Mouse (Mus musculus) stomach, embryonic 15.5 days (tissue): ENCODE results near the gene Adgrf5. TPM values are rescaled to one million over a fixed set of nuclear protein-coding genes. Genes with fewer than 3 reads are reported as not detected.
"Not testable (repeated sequence)": the region's sequence is repeated elsewhere in the genome, so short reads cannot be mapped to it uniquely, and the experiment has no call there.

Experiments used
- ATAC-seq: fragments of 200-750 bp; cut with Nextera tagmentation; 2 replicates; pipeline ENCODE4 v1.8.0; 2017; ENCODE audit warnings: low read depth, moderate number of reproducible peaks, moderate TSS enrichment; ENCODE audit not compliant: insufficient read depth, low FRiP score
- H3K27ac ChIP-seq: fragments of 300-500 bp; sonication (generic); 2 replicates; pipeline ENCODE4 v1.5.1; 2015; ENCODE audit warnings: mild to moderate bottlenecking, inconsistent platforms
- H3K27me3 ChIP-seq: fragments of 300-500 bp; sonication (generic); replicated peaks from 2 replicates; pipeline ENCODE4 v1.6.1; 2015; ENCODE audit warnings: inconsistent platforms
- H3K36me3 ChIP-seq: fragments of 300-500 bp; sonication (generic); 2 replicates; pipeline ENCODE4 v1.6.1; 2015; ENCODE audit warnings: inconsistent platforms
- H3K4me1 ChIP-seq: fragments of 300-500 bp; sonication (generic); 2 replicates; pipeline ENCODE4 v1.6.1; 2015; ENCODE audit warnings: inconsistent platforms
- H3K4me2 ChIP-seq: fragments of 300-500 bp; sonication (generic); 2 replicates; pipeline ENCODE4 v1.6.1; 2015; ENCODE audit warnings: mild to moderate bottlenecking, inconsistent platforms
- H3K4me3 ChIP-seq: fragments of 300-500 bp; sonication (generic); replicated peaks from 2 replicates; pipeline ENCODE4 v1.5.1; 2015; ENCODE audit warnings: inconsistent platforms
- H3K9ac ChIP-seq: fragments of 300-500 bp; sonication (generic); 2 replicates; pipeline ENCODE4 v1.6.1; 2015; ENCODE audit warnings: inconsistent platforms
- H3K9me3 ChIP-seq: fragments of 300-500 bp; sonication (generic); 2 replicates; pipeline ENCODE4 v1.6.1; 2016; ENCODE audit warnings: inconsistent platforms
- WGBS: fragments of 180-500 bp; shearing (Covaris S2); methylation state at CpG from one replicate; pipeline ENCODE4 v1.1.7; 2015; 5-methylcytosine and 5-hydroxymethylcytosine counted together
- polyA plus RNA-seq: library from polyadenylated mRNA; unstranded; fragments of >200 nt; fragmentation: Nextera tagmentation; extraction: Ambion mirVana; gene quantifications from 2 replicates; pipeline ENCODE4 v1.2.1, GENCODE M21; 2015

The Adgrf5 gene
- polyA plus RNA-seq = 10.1 and 12.3 TPM in 2 replicates

DNA sequence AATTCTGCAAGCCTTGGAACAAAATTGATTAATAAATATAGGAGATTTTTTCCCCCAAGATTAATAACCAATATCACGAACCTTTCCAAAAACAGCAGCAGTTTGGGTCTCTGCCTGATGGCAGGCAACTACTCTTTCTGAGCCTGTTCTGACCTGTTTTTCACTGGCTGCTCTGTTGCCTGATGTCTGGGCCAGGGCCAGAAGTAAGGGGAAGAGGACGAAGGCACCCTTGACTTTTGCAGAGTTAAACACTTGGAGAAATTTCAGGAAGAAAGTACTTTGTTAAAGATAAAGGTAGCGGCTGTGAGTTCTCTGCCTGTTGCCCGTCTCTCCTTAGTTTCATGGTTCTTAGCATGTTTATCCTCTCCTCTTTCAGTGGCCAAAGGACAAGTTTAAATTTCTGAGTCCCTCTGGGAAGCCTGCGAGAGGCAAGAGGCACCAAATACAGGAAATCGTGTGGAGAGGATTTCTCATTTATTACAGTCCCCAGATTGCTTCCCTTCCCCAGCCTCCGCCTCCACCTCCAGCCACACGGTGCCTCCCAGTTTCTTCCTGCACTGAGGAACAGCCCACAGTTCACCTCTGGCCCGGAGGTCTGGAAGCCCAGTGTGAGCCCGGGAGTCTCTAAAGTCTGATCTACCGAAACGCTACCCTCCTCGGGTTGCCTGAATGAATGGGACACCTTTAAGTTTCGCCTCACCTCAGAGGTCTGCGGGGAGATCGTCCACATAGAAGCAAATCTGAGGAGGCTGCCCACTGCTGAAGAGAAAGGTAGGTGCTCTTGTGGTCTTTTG, at the start of gene Adgrf5:
Gene Adgrf5 (plus strand): TSS at position 626 of the 794 bp plus-strand sequence.
- H3K27me3 ChIP-seq = no peaks in the 10 kb centered on the region
- H3K9ac ChIP-seq = no peak within 1 kb of the TSS
- H3K4me3 ChIP-seq = peak within 1 kb of the TSS; percentile 22
- no peak; the same call in 1 of the 2 replicates for ATAC-seq
- 27% methylated on average over 16 of the region's 16 CpGs for WGBS
- peak within 1 kb of the TSS; percentile 40 for H3K4me2 ChIP-seq
- peaks cover 5% of the 10 kb centered on the region for H3K4me1 ChIP-seq
- no peaks in the 10 kb centered on the region for H3K36me3 ChIP-seq
- 0 out of 2 replicates have a peak within 1 kb of the TSS, but pooled peaks have one; percentile 14 for H3K27ac ChIP-seq
- no peaks in the 10 kb centered on the region for H3K9me3 ChIP-seq

DNA sequence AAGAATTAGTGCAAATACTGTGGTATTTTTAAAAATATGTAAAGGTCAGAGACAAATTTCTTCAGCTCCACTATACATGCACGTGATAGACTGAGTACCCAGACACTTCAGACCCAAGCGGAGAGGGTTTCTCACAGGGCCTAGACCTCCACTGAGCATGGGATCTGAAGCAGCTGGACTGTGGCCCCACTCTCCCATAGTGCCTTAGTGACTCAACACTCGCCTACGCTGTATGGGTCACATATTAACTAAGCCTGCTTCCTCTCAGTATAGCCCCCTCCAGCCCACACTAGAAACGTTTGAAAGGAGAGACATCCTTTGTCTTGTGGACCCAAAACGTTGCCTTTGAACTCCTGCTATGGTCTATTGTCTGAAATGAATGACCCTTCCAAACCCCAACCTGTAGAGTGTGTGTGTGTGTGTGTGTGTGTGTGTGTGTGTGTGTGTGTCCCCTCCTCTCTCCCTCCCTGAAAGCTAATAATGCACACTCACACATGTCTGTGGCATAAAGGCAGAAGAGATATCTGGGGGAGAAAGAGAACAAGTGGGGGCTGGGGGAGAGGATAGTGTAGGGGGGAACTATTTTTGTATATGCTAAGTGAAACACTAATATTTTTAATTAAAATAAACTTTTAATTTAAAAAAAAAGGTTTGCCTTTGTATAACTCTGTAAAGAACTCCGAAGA, 34.1 kb upstream of the Adgrf5 start:
- Histone ChIP-seq H3K9me3 (no peaks in the 10 kb centered on the region), H3K9ac (no peak overlapping the region), H3K27ac (no peak overlapping the region)

DNA sequence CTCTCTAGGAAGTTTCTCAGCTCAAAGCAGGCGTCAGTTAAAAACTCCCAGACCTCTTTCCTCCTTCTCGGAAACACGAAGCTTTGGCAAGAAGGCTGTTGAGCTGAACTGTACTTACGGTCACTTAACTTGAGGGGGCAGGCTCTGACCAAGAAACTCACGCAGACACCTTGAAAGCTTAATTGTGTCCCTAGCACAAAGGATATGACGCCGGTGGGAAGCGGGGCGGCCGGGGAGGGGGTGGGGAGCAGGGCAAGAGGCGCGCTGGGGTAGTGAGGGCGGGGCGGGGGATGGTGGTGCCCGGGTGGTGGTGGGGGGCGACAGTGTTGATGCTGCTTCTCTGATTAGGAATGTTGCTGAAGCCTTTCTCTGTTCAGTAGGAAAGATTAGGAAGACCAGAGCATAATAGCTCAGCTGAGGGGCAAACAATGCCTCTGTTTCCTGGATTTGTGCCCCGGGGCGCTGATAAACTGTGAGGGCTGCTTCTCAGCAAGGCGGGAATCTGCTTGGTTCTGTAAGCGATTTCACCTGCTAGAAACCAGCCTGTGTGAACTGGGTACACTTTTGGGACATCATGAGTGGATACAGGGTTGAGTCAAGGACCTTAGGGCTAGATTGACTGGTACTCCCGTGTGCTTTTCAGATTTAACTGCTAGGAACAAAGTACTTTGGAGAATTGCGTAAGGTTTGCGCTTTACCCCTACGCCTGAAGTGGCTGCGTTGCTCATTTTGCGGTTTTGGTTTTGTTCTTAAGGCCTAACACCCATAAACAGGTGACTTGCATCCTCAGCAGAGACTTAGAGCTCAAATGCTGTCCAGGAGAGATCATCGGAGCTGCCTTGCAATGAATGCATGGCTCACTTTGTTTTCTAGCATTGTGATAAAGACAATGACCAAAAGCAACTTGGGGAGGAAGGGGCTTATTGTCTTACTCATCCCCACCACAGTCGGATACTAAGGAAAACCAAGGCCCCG, 33.2 kb upstream of the Adgrf5 start:
- H3K4me1 ChIP-seq = peaks cover 5% of the 10 kb centered on the region; the same call in 1 of the 2 replicates

More for the DNA sequence above, 34.1 kb upstream of the Adgrf5 start:
- Histone ChIP-seq H3K4me3 (no peak overlapping the region), H3K4me1 (peaks cover 5% of the 10 kb centered on the region; the same call in 1 of the 2 replicates), H3K27me3 (no peaks in the 10 kb centered on the region), H3K4me2 (peak overlapping the region; percentile 65; the same call in 1 of the 2 replicates), H3K36me3 (no peaks in the 10 kb centered on the region)
- ATAC-seq = peak; percentile 25; the same call in 1 of the 2 replicates
- WGBS = 51% methylated on average over 7 of the region's 7 CpGs

DNA sequence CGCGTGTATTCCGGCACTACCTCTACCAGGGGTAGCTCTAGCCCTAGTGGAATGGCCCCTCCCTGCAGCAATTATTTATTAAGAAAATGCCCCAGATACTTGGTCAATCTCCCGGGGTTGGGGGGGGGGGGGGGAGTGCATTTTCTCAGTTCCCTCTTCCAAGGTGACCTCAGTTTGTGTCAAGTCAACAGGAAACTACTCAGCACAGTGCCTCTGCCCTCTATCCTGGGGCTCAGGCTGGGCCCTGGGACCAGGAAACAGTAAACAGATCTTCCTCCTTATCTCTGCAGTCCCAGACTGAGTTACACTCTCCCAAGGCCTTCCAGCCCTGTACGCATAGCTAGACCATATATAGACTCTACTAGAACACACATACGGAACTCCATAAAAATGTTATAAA, 32.4 kb upstream of the Adgrf5 start:
- Histone ChIP-seq H3K27ac (no peak overlapping the region), H3K9me3 (no peaks in the 10 kb centered on the region), H3K27me3 (no peaks in the 10 kb centered on the region), H3K4me2 (no peak overlapping the region), H3K36me3 (no peaks in the 10 kb centered on the region), H3K9ac (no peak overlapping the region), H3K4me3 (no peak overlapping the region), H3K4me1 (peaks cover 10% of the 10 kb centered on the region; the same call in 1 of the 2 replicates)
- peak; percentile 74; the same call in 1 of the 2 replicates for ATAC-seq
- WGBS = 71% methylated on average over 6 of the region's 6 CpGs

More for the DNA sequence above, 33.2 kb upstream of the Adgrf5 start:
- Histone ChIP-seq H3K27ac (peak overlapping the region; percentile 35; the same call in 1 of the 2 replicates), H3K9me3 (no peaks in the 10 kb centered on the region), H3K4me3 (peak overlapping the region; percentile 32), H3K9ac (no peak overlapping the region), H3K27me3 (no peaks in the 10 kb centered on the region), H3K36me3 (no peaks in the 10 kb centered on the region), H3K4me2 (peak overlapping the region; percentile 65)
- peak; percentile 75 for ATAC-seq
- 16% methylated on average over 29 of the region's 29 CpGs for WGBS

DNA sequence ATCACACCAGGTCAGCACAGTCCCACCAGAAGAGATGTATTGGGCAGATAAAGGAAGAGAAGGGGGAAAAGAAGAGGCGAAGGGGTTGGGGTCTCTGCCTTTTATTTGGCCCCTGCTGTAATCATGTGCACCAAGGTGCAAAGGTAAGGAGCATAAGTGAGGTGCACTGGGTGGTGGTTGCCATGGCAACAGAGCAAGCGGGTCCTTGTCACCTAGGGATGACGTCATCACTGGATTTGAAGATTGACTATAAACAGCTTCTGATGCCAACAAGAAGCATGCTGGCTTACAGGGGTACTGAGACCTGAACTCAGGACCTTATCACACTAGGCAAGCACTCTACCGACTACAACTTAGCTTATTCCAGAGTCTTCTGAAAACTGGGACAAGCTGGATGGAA, 31.0 kb upstream of the Adgrf5 start:
- no peak overlapping the region for H3K4me2 ChIP-seq
- H3K36me3 ChIP-seq = no peaks in the 10 kb centered on the region
- WGBS = 80% methylated on average over 4 of the region's 4 CpGs
- ATAC-seq = no peak
- H3K27me3 ChIP-seq = no peaks in the 10 kb centered on the region
- H3K4me3 ChIP-seq = no peak overlapping the region
- peaks cover 10% of the 10 kb centered on the region; the same call in 1 of the 2 replicates for H3K4me1 ChIP-seq
- H3K9ac ChIP-seq = no peak overlapping the region
- H3K9me3 ChIP-seq = no peaks in the 10 kb centered on the region
- H3K27ac ChIP-seq = no peak overlapping the region

DNA sequence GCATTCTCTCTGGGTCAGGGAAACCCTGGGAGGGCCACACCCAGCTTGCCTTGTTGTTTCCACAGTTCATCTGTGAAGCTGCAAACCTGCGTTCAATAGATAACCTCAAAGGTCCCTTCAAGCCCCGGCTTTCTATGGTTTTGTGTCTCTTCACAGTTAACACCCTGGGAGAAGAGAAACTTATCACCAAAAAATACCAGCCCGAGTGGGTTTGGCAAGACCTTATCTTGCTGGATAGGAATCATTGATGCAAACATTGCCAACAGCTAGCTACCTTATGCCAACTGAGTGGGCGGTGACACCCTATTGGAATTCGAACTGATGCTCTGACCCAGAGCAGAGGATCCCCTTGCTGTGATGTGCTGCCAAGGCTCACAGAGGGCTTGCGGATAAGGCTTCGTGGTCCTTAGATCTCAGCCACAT, 30.5 kb upstream of the Adgrf5 start:
- 67% methylated on average over 7 of the region's 7 CpGs for WGBS
- Histone ChIP-seq H3K36me3 (no peaks in the 10 kb centered on the region), H3K27ac (no peak overlapping the region)

DNA sequence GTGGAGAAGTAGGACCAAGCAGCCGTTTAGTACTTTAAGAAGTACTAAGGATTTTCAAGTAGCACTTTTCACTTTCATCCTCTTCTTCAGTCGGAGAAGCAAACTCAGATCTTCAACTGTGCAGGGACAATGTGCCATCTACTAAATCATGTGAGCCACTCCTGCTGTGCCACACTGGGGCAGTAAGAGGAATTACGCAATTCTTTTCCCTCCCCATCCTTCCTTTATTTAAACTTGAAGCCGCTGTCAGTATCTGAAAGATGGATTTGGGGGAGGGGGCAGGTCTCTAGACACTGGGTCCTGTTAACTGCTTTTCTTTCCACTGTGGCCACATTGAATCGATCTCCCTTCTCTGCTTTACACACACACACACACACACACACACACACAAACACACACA, 27.6 kb upstream of the Adgrf5 start:
- Histone ChIP-seq H3K4me1 (0 out of 2 replicates have a peak, but pooled peaks cover 5% of the 10 kb centered on the region), H3K27ac (no peak overlapping the region), H3K27me3 (no peaks in the 10 kb centered on the region), H3K9ac (no peak overlapping the region), H3K9me3 (no peaks in the 10 kb centered on the region), H3K36me3 (no peaks in the 10 kb centered on the region), H3K4me3 (no peak overlapping the region), H3K4me2 (no peak overlapping the region)
- ATAC-seq = no peak
- WGBS = 32% methylated on average over 5 of the region's 5 CpGs

More for the DNA sequence above, 30.5 kb upstream of the Adgrf5 start:
- Histone ChIP-seq H3K9ac (no peak overlapping the region), H3K4me3 (no peak overlapping the region), H3K27me3 (no peaks in the 10 kb centered on the region), H3K4me2 (no peak overlapping the region), H3K4me1 (peaks cover 10% of the 10 kb centered on the region; the same call in 1 of the 2 replicates), H3K9me3 (no peaks in the 10 kb centered on the region)
- ATAC-seq = peak; percentile 21; the same call in 1 of the 2 replicates

DNA sequence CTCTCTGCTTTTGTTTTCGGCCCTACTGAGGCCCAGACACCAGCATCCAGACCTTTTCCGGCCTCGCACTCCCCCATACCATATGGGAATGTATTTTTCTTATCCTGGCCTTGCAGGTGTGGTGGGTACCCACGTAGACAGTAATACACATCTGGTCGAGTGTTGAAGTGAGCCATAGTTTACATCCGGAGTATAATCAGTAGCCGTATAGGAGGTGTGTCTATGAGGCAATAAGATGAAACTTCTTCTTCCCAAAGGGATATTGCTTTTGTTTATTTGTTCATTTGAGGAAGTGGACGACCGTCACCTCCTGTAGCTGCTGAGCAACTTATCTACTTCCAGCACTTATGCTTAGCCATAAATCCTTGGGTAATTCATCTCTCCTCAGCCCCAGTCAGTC, 26.2 kb upstream of the Adgrf5 start:
- Histone ChIP-seq H3K27ac (no peak overlapping the region), H3K36me3 (no peaks in the 10 kb centered on the region), H3K4me1 (0 out of 2 replicates have a peak, but pooled peaks cover 5% of the 10 kb centered on the region), H3K4me3 (no peak overlapping the region), H3K27me3 (no peaks in the 10 kb centered on the region), H3K9me3 (no peaks in the 10 kb centered on the region), H3K9ac (no peak overlapping the region), H3K4me2 (no peak overlapping the region)
- no peak for ATAC-seq
- WGBS = 49% methylated on average over 9 of the region's 9 CpGs

DNA sequence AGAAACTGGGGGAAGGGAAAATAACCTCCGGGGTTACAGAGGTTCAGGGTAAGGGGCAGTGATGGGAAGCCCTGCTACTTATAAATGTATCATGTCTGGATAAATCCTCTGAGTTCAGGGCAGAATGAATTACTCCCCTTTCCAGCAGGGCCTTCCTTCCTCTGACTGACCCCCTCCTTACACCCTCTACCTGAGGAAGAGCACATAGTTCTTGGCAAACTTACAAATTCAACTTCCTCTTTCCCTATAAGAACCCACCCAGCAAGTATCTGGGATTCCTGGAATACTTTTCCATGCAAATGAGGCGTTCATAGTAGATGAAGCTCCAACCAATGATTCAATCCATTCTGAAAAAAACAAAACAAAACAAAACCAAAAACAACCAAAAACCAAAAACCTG, 22.6 kb upstream of the Adgrf5 start:
- no peak for ATAC-seq
- 85% methylated on average over 2 of the region's 2 CpGs for WGBS
- 0 out of 2 replicates have a peak, but pooled peaks cover under 1% of the 10 kb centered on the region for H3K4me1 ChIP-seq
- H3K9ac ChIP-seq = no peak overlapping the region
- H3K4me2 ChIP-seq = no peak overlapping the region
- H3K27ac ChIP-seq = no peak overlapping the region
- H3K9me3 ChIP-seq = no peaks in the 10 kb centered on the region
- H3K27me3 ChIP-seq = no peaks in the 10 kb centered on the region
- no peaks in the 10 kb centered on the region for H3K36me3 ChIP-seq
- H3K4me3 ChIP-seq = no peak overlapping the region

DNA sequence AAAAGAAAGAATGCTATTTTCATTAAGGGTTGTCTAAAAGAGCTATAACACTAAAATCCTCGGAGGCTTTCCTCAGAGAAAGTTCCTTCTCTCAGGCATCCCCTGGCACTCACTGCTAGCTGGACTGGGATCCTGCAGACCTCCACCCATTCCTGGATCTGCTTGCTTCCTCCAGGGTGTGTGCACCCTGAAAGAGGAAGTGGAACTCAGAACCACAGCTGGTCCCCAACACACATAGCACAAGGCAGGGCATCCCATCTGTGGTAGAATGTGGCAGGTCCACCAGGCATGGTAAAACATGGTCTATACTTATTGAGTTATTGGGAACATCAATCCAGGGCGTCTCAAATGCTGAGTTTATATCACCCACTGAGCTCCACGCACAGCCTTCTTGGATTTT, 22.0 kb upstream of the Adgrf5 start:
- no peak for ATAC-seq
- Histone ChIP-seq H3K4me3 (no peak overlapping the region), H3K36me3 (no peaks in the 10 kb centered on the region), H3K9ac (no peak overlapping the region), H3K27ac (no peak overlapping the region), H3K4me2 (no peak overlapping the region), H3K27me3 (no peaks in the 10 kb centered on the region), H3K9me3 (no peaks in the 10 kb centered on the region), H3K4me1 (no peaks in the 10 kb centered on the region)
- 87% methylated on average over 3 of the region's 3 CpGs for WGBS

DNA sequence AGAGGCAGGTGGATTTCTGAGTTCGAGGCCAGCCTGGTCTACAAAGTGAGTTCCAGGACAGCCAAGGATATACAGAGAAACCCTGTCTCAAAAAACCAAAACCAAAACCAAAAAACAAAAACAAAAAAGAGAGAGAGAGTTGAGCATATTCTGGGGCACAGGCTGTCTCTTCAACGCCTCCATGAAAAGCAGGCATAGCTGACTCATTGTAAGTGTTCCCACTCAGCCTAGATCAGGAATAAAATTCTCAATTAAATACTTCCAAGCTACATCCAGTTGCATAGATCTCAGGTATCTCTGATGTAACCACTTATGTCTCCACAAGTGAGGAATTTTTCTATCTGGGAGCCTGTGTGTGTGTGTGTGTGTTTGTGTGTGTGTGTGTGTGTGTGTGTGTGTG, 13.8 kb upstream of the Adgrf5 start:
- H3K4me1 ChIP-seq, H3K9ac ChIP-seq, H3K4me3 ChIP-seq, H3K27ac ChIP-seq, H3K9me3 ChIP-seq, H3K27me3 ChIP-seq, H3K36me3 ChIP-seq, ATAC-seq, H3K4me2 ChIP-seq: not testable (repeated sequence)
- 88% methylated on average over 2 of the region's 2 CpGs for WGBS
